Mouse (Mus musculus): Measurements from ENCODE around the gene Htr5b.

Htr5b gene

DNA sequence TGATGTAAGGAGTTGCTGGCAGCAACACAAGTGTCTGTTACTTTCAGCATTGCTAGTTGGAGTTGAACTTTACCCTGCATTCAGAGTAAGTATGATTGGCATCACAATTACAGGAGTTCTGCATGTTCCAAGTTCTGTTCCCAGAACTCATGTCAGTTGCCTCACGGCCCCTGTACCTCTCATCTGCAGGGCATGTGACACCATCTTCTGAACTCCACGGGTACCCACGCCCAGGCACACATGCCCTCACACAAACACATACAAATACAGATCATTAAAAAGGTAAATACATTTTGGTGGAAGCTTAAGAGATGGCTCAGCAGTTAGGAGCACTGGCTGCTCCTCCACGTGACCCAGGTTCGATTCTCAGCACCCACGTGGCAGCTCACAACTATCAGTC, 41.5 kb downstream of the Htr5b start:
- no peak for DNase-seq (ENCODE audit: low read depth)

DNA sequence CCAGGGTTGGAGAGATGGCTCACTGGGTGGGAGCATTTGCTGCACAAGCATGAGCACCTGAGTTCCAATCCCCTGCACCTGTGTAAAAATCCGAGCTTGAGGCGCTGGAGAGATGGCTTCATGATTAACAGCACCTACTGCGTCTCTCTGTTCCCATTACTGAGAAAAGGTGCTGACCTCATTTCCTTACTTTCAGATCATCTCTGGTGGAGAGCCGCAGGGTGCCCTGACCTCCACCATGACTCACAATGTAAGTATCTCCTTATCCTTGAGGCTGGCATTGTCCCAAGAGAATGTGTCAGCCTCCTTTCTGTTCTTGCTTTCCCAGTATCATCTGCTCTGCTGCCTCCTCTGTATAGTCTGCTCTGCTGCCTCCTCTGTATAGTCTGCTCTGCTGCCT, 45.2 kb downstream of the Htr5b start:
- no peak for DNase-seq (ENCODE audit: low read depth)

DNA sequence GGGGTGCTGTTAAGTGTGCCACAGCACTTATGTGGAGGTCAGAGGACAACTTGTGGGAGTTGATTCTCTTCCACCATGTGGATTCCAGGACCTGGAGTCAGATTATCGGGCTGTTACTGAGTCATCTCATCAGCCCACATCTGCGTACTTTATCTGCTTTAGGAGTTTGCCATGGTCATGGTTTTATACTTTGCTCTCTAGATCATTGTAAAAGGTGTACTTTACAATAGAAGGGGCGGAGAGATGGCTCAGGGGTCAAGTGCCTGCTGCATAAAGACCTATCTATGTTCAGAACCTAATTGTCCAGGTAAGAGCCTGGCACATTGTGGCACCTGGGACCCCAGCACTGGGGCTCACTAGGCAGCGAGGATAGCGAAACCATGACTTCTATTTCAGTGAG, 48.9 kb downstream of the Htr5b start:
- no peak for DNase-seq (ENCODE audit: low read depth)

GRCm38 (mm10) chr1:121478284-121478980, 49.8 kb downstream of the Htr5b start:
- no peak for DNase-seq (ENCODE audit: low read depth)

DNA sequence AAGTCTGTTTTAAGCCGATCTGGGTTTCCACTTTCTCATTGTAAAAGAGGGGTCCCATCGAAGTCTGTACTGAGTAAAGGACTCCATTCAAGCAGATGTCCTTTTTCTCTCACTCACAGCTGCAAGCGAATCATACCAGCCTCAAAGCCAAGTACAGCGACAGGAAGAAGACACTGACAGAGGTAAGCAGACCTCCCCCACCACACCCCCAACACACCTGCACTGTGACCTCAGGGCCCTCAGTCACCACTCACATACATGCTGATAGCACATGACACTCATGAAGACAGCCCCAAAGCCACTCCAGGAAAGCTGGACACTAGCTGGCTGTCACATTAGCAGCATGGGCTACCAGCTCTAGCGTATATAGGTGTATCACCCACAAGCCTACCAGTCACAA, 50.5 kb downstream of the Htr5b start:
- no peak for DNase-seq (ENCODE audit: low read depth)

GRCm38 (mm10) chr1:121471503-121471902, 56.8 kb downstream of the Htr5b start:
- no peak for DNase-seq (ENCODE audit: low read depth)

DNA sequence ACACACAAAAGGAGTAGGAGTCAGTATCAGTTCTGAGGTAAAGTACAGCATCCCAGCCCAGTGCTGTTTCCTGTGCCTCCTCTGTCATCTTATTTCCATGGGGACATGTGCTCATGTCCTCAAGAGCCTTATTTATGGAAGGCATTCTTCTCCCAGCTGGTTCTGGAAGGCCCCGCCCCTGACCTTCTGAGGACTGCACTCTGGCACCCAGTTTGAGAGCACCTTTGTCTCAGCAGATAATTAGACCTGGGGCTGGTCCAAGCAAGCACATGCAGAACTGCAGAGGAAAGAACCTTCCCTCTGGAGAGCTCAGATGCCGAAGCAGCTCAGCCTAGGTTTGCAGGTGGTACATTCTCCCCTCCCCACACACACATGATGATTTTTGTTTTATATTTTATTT, 60.0 kb downstream of the Htr5b start:
- no peak for DNase-seq (ENCODE audit: low read depth)

- no peak for DNase-seq (ENCODE audit: low read depth)
Measured at GRCm38 (mm10) chr1:121466276-121466675, 62.0 kb downstream of the Htr5b start.

DNA sequence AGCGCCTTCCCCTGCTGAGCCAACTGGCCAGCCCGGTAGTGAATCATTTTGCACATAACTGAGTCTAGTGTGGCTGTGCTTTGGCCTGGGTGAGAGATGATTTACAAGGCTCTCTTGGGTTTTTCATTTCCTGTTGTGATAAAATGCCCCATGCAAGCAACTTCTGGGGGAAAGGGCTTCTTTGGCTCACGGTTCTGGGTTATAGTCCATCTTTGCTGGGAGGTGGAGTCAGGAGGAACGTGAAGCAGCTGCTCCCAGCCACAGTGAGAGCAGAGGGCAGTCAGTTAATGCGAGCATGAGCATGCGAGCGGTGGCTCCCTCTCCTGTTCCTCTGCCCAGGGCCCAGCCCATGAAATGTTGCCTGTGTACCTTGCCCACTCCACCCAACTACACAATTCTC, 64.5 kb downstream of the Htr5b start:
- DNase-seq (ENCODE audit: low read depth), result no peak

DNA sequence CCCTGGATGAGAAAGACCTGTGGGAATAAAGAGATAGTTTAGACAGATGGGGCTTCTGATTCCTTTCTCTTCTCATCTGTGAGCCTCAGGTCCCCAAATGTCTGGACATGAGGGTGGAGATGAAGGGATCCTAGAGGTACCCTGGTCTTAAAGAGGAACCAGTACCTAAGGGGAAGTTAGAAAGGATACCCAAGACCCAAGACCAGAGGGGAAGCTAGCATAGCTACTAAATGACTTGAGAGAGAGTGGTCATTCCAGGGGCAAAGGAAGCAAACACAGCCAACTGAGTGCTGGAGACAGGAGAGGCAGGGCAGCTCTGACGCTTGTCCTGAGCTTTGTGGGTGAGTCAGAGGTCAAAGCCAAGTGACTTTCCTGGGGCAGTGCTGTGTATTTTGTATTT, 65.6 kb downstream of the Htr5b start:
- no peak for DNase-seq (ENCODE audit: low read depth)

DNA sequence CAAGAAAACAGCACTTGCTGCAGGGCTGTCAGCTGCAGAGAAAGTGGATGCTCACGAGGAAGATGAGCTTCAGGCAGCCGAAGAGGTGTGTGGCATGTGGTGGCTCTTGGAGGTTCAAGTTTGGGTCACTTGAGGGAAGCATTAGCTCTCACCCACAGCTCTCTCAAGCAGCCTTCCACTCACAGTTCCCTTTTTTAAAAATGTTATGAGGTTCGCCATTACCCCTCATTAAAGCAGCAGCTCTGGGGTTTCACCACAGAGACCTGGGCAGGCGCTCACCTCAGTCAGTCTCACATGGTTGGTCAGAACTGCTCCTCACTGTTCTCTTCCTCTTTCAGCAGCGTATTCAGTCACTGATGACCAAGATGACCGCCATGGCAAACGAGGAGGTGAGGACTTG, 66.4 kb downstream of the Htr5b start:
- no peak for DNase-seq (ENCODE audit: low read depth)

GRCm38 (mm10) chr1:121460077-121460476, 68.2 kb downstream of the Htr5b start:
- no peak for DNase-seq (ENCODE audit: low read depth)

All from fibroblast of lung, adult 2 months (primary cell).